Mouse (Mus musculus) heart, postnatal 0 days (tissue): ENCODE measurements around the gene Rnf149. TPM values are rescaled to one million over a fixed set of nuclear protein-coding genes. Genes with fewer than 3 reads are reported as not detected.

Experiments used
- ATAC-seq: fragments of 200-750 bp; cut with Nextera tagmentation; 2 replicates; pipeline ENCODE4 v1.8.0; 2017; ENCODE audit warnings: low read depth, moderate number of reproducible peaks, moderate library complexity; ENCODE audit not compliant: insufficient read depth
- DNase-seq: peaks from one replicate; pipeline ENCODE4 v3.0.0-alpha.2; 2016; ENCODE audit warnings: low spot score
- H3K27ac ChIP-seq: fragments of 300-500 bp; sonication (generic); 2 replicates; pipeline ENCODE4 v1.5.1; 2014; ENCODE audit warnings: low read depth, mild to moderate bottlenecking
- H3K27me3 ChIP-seq: fragments of 300-500 bp; sonication (generic); 2 replicates; pipeline ENCODE4 v1.6.1; 2014; ENCODE audit warnings: low read length, mixed read lengths; ENCODE audit not compliant: control insufficient read depth, insufficient read depth
- H3K36me3 ChIP-seq: fragments of 300-500 bp; sonication (generic); replicated peaks from 2 replicates; pipeline ENCODE4 v1.6.1; 2014; ENCODE audit warnings: low read length, mixed read lengths; ENCODE audit not compliant: control insufficient read depth, insufficient read depth
- H3K4me1 ChIP-seq: fragments of 300-500 bp; sonication (generic); 2 replicates; pipeline ENCODE4 v1.6.1; 2014; ENCODE audit warnings: antibody characterized with exemption; ENCODE audit not compliant: control insufficient read depth, insufficient read depth
- H3K4me2 ChIP-seq: fragments of 300-500 bp; sonication (generic); 2 replicates; pipeline ENCODE4 v1.6.1; 2014; ENCODE audit warnings: low read depth, mild to moderate bottlenecking, low read length, moderate library complexity
- H3K4me3 ChIP-seq: fragments of 300-500 bp; sonication (generic); 2 replicates; pipeline ENCODE4 v1.5.1; 2014; ENCODE audit warnings: low read depth, low read length
- H3K9ac ChIP-seq: fragments of 300-500 bp; sonication (generic); replicated peaks from 2 replicates; pipeline ENCODE4 v1.6.1; 2014; ENCODE audit warnings: low read depth, low read length, mixed read lengths
- H3K9me3 ChIP-seq: fragments of 300-500 bp; sonication (generic); replicated peaks from 2 replicates; pipeline ENCODE4 v1.6.1; 2016; ENCODE audit warnings: low read length; ENCODE audit not compliant: control insufficient read depth
- CTCF ChIP-seq: IDR thresholded peaks from 2 replicates; pipeline ENCODE4 v1.5.1; 2016; ENCODE audit warnings: antibody characterized with exemption, control low read depth, low read depth
- EP300 ChIP-seq: IDR thresholded peaks from 2 replicates; pipeline ENCODE4 v1.6.1; 2016; ENCODE audit warnings: antibody characterized with exemption, low read depth
- WGBS: fragments of 180-500 bp; shearing (Covaris S2); extraction: QIAGEN DNeasy Blood & Tissue Kit; methylation state at CpG from one replicate; pipeline ENCODE4 v1.1.7; 2014; 5-methylcytosine and 5-hydroxymethylcytosine counted together
- polyA plus RNA-seq: library from polyadenylated mRNA; unstranded; fragments of >200 nt; fragmentation: Nextera tagmentation; extraction: Ambion mirVana; gene quantifications from 2 replicates; pipeline ENCODE4 v1.2.1, GENCODE M21; 2015
- total RNA-seq: library from RNA; depleted of rRNA; stranded (reverse); fragments of >200 nt; gene quantifications from 2 replicates; pipeline ENCODE4 v1.2.3, GENCODE M21; 2014; ENCODE audit warnings: low replicate concordance

The Rnf149 gene
- total and polyA plus RNA-seq, 2 experiments from 2014 or later, result 10.7 to 31.3 TPM

DNA sequence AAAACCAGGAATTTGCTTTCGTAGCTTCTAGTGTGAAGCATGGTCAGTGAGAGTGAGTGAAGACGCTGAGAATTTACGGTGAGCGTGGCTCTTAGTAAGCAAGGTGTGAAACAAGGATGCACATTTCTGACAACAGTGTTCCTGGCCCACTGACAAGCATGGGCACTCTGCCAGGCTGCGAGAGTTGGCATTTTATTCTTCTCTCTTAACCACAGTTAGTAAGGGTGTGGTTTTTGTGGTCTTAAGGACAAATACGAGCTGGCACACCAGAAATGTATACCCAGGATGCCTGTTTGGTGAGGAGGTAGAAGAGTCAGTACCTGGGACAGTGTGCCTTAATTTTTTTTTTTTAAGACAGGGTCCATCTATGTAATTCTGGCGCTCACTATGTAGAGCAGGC is 31.6 kb downstream of the Rnf149 start:
- Histone ChIP-seq H3K9ac (no peak overlapping the region), H3K4me3 (no peak overlapping the region), H3K27ac (no peak overlapping the region), H3K36me3 (peaks cover 74% of the 10 kb centered on the region), H3K4me2 (no peak overlapping the region), H3K4me1 (no peaks in the 10 kb centered on the region), H3K9me3 (peaks cover 2% of the 10 kb centered on the region; the same call in 1 of the 2 replicates), H3K27me3 (no peaks in the 10 kb centered on the region)
- no peak for ATAC-seq
- WGBS, result 55% methylated on average over 7 of the region's 7 CpGs
- DNase-seq, result no peak
- TF ChIP-seq CTCF (no peak), EP300 (no peak)

DNA sequence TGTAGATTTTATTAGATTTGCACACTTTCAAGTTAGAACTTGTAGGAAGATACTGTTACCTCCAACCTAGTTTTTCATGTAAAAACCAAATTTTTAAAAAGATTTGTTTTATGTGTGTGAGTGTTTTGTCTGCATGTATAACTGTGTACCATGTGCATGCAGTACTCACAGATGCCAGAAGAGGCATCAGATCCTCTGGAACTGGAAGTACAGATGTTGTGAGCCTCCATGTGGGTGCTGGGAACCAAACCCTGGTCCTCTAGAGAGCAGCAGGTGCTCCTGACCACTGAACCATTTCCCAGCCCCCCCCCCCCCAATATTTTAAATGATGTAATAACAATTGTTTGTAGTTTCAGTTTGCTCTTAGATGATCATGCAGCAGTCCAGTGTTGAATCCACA is 36.6 kb downstream of the Rnf149 start:
- no peak for ATAC-seq
- peaks cover 6% of the 10 kb centered on the region for H3K4me1 ChIP-seq
- no peak overlapping the region for H3K4me2 ChIP-seq
- no peaks in the 10 kb centered on the region for H3K27me3 ChIP-seq
- no peak for DNase-seq
- no peak overlapping the region for H3K9ac ChIP-seq
- no peak overlapping the region for H3K4me3 ChIP-seq
- no peak for TF ChIP-seq CTCF
- no peak for TF ChIP-seq EP300
- peaks cover 73% of the 10 kb centered on the region for H3K36me3 ChIP-seq
- no peak overlapping the region for H3K27ac ChIP-seq
- H3K9me3 ChIP-seq, result peaks cover 5% of the 10 kb centered on the region; the same call in 1 of the 2 replicates

DNA sequence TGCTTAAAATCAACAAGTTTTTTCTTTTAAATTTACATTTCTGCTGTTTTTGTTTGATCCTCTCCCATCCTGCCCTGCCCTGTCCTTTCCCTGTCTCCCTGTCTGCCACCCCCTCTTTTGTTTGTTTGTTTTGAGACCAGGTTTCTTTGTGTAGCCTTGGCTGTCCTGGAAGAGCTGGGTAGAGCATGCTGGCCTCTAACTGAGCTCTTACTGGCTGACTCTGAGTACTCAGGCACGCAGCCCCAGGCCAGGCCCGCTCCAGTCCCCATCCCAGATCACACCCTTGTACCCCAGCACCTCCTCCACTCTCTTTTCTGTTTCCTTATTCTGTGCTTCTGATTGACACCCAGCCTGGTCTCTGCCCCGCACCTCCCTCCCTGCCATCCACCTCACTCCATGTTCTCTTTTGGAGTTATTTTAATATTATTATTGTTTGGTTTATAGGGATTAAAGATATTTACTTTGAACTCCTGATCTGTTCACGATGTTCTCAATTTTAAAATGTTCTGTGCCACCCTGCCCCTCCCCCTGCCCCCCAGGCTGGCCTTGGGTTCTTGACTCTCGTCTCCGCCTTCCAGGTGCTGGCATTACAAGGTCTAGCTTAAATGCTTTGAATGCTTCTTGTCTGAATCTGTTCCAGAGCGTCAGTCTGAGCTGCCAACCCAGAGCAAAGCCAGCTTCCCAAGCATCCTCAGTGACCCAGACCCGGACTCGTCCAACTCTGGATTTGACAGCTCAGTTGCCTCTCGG is 39.4 kb downstream of the Rnf149 start:
- Histone ChIP-seq H3K9me3 (peaks cover 5% of the 10 kb centered on the region; the same call in 1 of the 2 replicates), H3K4me1 (peaks cover 6% of the 10 kb centered on the region), H3K36me3 (peaks cover 47% of the 10 kb centered on the region), H3K27ac (no peak overlapping the region), H3K4me2 (no peak overlapping the region), H3K4me3 (no peak overlapping the region), H3K27me3 (no peaks in the 10 kb centered on the region), H3K9ac (0 out of 2 replicates have a peak overlapping the region, but pooled peaks have one; percentile 9)
- ATAC-seq (no peak), DNase-seq (no peak)
- TF ChIP-seq CTCF (no peak), EP300 (no peak)
- WGBS, result 82% methylated on average over 10 of the region's 10 CpGs

DNA sequence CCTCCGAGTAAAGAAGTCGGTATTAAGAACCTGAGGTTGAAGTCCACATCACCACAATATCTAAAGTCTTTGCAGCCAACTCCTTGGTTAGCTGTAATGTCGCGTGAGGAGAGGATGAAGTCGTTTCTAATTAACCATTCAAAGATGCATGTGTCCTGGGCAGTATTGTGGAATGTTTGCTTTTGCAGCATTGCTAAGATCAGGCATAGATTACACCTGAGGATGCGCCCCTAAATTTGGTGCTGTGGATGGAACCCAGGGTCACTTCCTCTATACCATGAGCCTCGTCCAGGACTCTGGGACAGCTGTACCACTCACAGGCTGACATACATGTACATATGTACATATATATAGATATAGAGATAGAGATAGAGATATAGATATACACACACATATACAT is 40.5 kb downstream of the Rnf149 start:
- Histone ChIP-seq H3K4me3 (peak overlapping the region; percentile 79), H3K4me2 (peak overlapping the region; percentile 100), H3K27ac (no peak overlapping the region), H3K27me3 (no peaks in the 10 kb centered on the region), H3K9me3 (peaks cover 5% of the 10 kb centered on the region; the same call in 1 of the 2 replicates), H3K36me3 (peaks cover 38% of the 10 kb centered on the region), H3K4me1 (peaks cover 6% of the 10 kb centered on the region), H3K9ac (peak overlapping the region; percentile 88)
- ATAC-seq (no peak), DNase-seq (no peak)
- TF ChIP-seq CTCF, result no peak
- TF ChIP-seq EP300, result no peak
- 35% methylated on average over 7 of the region's 7 CpGs for WGBS

DNA sequence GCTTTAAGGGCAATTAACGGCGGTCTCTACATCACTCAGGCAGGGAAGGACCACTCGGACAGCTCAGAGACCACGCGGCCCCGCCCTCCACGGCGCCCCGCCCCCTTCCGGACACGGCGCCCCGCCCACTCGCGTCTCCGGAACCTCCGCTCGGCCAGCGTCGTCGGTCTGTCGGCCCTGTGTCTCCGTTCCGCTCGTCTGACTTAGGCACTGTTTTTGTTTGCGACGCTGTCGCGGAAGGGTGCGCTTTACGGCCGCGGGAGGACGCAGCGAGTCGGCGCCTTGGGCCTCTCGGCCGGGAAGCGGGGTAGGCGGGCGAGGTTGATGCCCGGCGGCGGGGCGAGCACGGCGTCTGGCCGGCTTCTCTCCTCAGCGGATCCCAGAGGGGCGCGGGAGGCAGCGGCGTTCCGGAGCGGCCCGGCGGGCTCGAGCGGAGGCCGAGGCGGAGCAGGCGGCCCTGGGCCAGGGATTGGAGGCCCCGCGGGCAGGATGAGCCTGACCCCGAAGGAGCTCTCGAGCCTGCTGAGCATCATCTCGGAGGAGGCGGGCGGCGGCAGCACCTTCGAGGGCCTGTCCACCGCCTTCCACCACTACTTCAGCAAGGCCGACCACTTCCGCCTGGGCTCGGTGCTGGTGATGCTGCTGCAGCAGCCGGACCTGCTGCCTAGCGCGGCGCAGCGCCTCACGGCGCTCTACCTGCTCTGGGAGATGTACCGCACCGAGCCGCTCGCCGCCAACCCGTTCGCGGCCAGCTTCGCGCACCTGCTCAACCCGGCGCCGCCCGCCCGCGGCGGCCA is 41.5 kb downstream of the Rnf149 start:
- Histone ChIP-seq H3K27me3 (no peaks in the 10 kb centered on the region), H3K4me3 (peak overlapping the region; percentile 79), H3K4me1 (peaks cover 6% of the 10 kb centered on the region), H3K36me3 (peaks cover 31% of the 10 kb centered on the region), H3K9ac (peak overlapping the region; percentile 88), H3K9me3 (peaks cover 5% of the 10 kb centered on the region; the same call in 1 of the 2 replicates), H3K27ac (peak overlapping the region; percentile 88), H3K4me2 (peak overlapping the region; percentile 100)
- under 1% methylated on average over 95 of the region's 100 CpGs for WGBS
- DNase-seq, result peak; percentile 95
- TF ChIP-seq EP300, result no peak
- no peak for TF ChIP-seq CTCF
- ATAC-seq, result peak; percentile 93
